Mouse (Mus musculus): ENCODE measurements at regions not wholly inside any gene's neighbourhood (a gene's known extent, or its start where the extent isn't known, plus 50 kb on each side); places are given as distances from the start of the nearest gene placed in this dataset.

DNA sequence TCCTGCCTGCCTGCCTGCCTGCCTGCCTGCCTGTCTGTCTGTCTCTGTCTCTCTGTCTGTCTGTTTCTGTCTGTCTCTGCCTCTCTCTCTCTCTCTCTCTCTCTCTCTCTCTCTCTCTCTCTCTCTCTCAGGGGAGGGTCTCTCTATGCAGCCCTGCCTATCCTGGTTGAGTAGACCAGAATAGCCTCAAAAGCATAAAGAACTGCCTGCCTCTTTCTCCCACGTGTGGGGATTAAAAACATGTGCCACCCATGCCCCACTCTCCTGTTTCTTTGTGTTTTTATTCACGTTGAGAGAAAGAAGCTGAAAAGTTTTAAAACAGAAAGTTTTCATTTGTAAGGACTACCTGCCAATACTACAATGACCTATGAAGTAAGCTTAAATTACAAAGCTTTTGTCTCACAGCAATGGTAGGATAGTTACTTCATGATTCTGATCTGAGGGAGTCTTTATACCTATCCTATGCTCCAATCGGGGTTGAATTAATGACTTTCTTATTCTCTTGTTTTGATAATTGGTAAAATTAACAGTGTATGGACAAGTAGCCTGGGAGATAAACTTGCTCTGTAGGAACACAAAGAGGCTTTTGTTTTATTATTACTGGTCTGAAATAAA is 355.9 kb upstream of the Marcks start:
- Histone ChIP-seq H3K36me3 (no peaks in the 10 kb centered on the region), H3K27me3 (ENCODE audit: low read depth, poor library complexity, severe bottlenecking) (no peaks in the 10 kb centered on the region), H3K4me1 (peaks cover 6% of the 10 kb centered on the region; the same call in 1 of the 2 replicates), H3K27ac (no peak overlapping the region; the same call in 1 of the 2 replicates), H3K4me3 (no peak overlapping the region), H3K9me3 (replicated peaks) (no peaks in the 10 kb centered on the region)
- no peak for DNase-seq (ENCODE audit: low spot score)
- WGBS, result 52% methylated on average over 3 of the region's 3 CpGs

DNA sequence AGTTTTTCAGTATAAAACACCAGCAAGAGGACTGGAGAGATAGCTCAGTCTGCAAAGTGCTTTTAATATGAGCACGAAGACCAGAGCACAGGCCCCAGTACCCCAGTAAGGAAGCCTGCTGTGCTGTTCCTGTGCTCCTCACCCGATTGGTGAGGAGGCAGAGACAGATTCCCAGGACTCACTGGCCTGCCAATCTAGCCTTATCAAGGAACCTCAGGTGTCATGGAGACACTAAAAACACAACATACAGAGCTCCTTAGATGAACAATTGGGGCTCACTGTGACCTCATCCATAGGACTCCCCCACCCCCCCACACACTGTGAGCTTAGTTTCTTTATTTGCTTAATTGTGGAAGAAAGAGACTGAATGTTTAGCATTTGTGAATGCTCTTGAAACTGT is 355.4 kb upstream of the Marcks start:
- 57% methylated on average over 2 of the region's 2 CpGs for WGBS
- no peaks in the 10 kb centered on the region for H3K36me3 ChIP-seq
- no peak for DNase-seq (ENCODE audit: low spot score)

DNA sequence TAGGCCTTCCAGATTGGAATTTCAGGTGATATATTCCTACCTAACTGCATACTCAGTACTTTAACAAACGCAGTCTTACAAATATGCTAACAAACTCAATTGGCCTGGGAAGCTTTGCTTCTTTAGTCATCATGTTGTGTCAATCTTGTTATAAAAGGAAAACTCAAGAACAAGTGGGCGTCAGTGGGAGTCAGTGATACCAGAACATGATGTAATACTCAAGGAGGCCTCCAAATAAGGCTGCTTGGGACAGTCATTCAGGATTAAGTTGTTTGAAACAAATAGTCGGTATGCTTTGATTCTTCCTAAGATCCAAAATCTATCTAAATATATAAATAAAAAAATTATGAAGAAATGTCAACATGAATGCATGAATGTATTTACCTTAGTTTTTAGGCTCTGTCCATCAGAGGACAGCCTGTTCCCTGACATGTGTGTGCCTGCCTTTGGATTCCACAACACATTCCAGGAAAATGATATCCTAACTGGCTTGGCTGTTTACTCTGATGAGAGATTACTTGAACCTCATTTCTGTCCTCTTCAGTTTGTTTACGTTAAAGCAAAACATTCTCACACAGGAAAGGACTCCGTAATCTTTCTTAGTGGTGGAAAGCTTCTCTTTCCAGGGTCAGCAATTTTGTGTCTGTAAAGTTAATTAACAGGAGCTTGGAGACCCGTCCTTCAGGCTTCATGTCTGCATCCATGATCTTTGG is 345.7 kb upstream of the Marcks start:
- 80% methylated on average over 6 of the region's 6 CpGs for WGBS
- no peaks in the 10 kb centered on the region for H3K27me3 ChIP-seq (ENCODE audit: low read depth, poor library complexity, severe bottlenecking)

More for the DNA sequence above, 355.4 kb upstream of the Marcks start:
- peaks cover 6% of the 10 kb centered on the region; the same call in 1 of the 2 replicates for H3K4me1 ChIP-seq
- H3K9me3 ChIP-seq (replicated peaks), result no peaks in the 10 kb centered on the region
- no peak overlapping the region for H3K4me3 ChIP-seq
- H3K27ac ChIP-seq, result peak overlapping the region; percentile 16; the same call in 1 of the 2 replicates
- no peaks in the 10 kb centered on the region for H3K27me3 ChIP-seq (ENCODE audit: low read depth, poor library complexity, severe bottlenecking)

DNA sequence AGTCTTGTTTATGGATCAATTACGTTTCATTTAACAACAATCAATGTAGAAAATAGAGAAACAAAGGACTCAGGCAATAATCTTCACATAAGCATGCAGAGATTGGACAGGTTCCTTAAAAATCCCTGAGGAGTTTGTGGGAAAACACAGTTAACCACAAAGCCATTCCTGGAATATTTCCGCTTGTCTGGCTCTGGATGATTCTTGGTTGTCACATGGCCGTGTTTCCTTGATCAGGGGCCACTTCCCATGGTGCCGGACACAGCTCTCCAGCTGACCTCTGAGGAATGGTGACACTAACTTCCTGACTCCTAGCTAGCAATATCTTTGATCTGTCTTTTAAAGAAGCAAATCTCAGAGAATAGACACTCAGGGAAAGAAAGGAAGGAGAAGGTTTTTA is 344.8 kb upstream of the Marcks start:
- H3K9me3 ChIP-seq (replicated peaks), result no peaks in the 10 kb centered on the region
- no peak overlapping the region for H3K4me3 ChIP-seq
- no peaks in the 10 kb centered on the region for H3K4me1 ChIP-seq
- no peak for DNase-seq (ENCODE audit: low spot score)
- no peak overlapping the region for H3K27ac ChIP-seq
- H3K36me3 ChIP-seq, result no peaks in the 10 kb centered on the region
- WGBS, result 55% methylated on average over 4 of the region's 4 CpGs
- H3K27me3 ChIP-seq (ENCODE audit: low read depth, poor library complexity, severe bottlenecking), result no peaks in the 10 kb centered on the region

More for the DNA sequence above, 345.7 kb upstream of the Marcks start:
- Histone ChIP-seq H3K9me3 (replicated peaks) (no peaks in the 10 kb centered on the region), H3K27ac (no peak overlapping the region), H3K4me1 (no peaks in the 10 kb centered on the region), H3K4me3 (no peak overlapping the region), H3K36me3 (no peaks in the 10 kb centered on the region)
- DNase-seq (ENCODE audit: low spot score), result no peak

DNA sequence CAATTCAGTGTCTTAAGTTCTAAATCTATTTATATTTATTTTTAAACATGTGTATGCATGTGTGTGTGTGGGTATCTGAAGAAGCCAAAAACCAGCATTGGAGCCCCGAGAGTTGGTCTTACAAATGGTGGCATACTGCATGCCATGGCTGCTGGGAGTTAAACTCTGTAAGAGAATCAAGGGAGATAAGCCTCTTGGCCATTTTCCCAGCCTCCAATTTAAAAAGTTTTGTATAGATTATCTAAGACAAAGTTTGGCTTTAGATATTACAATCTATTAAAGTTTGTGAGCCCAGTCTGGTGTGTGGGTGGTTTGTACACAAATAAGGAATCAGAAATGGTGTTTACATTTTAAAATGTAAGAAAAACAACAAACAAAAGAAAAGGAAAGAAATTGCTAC is 343.2 kb upstream of the Marcks start:
- Histone ChIP-seq H3K4me1 (no peaks in the 10 kb centered on the region), H3K27me3 (ENCODE audit: low read depth, poor library complexity, severe bottlenecking) (no peaks in the 10 kb centered on the region), H3K36me3 (no peaks in the 10 kb centered on the region), H3K4me3 (no peak overlapping the region), H3K9me3 (replicated peaks) (no peaks in the 10 kb centered on the region), H3K27ac (no peak overlapping the region)
- DNase-seq (ENCODE audit: low spot score), result no peak
- WGBS, result 87% methylated on average over 1 of the region's 1 CpGs

DNA sequence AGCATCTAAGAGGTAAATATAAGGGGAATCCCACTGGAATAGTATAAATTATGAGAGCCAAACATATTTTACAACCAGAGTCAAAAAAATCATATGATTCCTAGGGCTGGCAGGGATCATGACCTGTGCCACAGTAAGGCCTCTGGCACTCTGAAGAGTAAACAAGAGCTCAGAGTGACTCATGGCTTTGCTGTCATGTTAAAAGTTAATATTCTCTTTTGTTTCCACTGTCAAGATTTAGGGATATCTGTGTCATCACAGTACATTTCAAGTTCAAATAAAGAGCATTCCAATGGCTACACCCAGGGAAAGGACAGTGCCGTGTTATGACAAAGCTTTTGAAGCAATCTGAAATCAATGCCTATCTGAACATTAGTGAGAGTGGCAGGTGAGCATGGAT is 341.6 kb upstream of the Marcks start:
- 82% methylated on average over 1 of the region's 1 CpGs for WGBS
- H3K4me3 ChIP-seq, result no peak overlapping the region
- no peaks in the 10 kb centered on the region for H3K4me1 ChIP-seq
- no peak overlapping the region for H3K27ac ChIP-seq
- no peaks in the 10 kb centered on the region for H3K36me3 ChIP-seq
- no peak for DNase-seq (ENCODE audit: low spot score)
- H3K9me3 ChIP-seq (replicated peaks), result no peaks in the 10 kb centered on the region
- no peaks in the 10 kb centered on the region for H3K27me3 ChIP-seq (ENCODE audit: low read depth, poor library complexity, severe bottlenecking)

DNA sequence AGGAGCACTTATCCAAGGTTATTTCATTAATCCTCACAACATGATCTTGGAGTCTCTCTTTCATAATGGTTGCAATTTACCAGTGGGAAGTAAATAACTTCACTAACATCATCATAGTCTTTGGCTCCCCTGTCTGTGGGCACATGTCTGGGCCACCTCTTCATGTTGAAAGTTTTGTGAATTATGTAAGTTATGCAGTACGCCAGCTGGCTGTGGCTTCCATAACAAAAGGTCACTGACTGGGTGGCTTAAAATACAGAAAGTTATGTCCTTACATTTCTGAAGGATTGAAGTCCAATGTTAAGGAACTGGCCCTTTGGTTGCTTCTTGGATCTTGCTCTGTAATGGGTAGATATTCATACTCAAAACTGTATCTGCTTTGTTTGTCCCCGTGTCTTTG is 339.4 kb upstream of the Marcks start:
- no peak for DNase-seq (ENCODE audit: low spot score)
- no peaks in the 10 kb centered on the region for H3K4me1 ChIP-seq
- H3K4me3 ChIP-seq, result no peak overlapping the region
- 93% methylated on average over 2 of the region's 2 CpGs for WGBS
- no peaks in the 10 kb centered on the region for H3K9me3 ChIP-seq (replicated peaks)
- no peaks in the 10 kb centered on the region for H3K36me3 ChIP-seq
- H3K27ac ChIP-seq, result no peak overlapping the region
- H3K27me3 ChIP-seq (ENCODE audit: low read depth, poor library complexity, severe bottlenecking), result no peaks in the 10 kb centered on the region

DNA sequence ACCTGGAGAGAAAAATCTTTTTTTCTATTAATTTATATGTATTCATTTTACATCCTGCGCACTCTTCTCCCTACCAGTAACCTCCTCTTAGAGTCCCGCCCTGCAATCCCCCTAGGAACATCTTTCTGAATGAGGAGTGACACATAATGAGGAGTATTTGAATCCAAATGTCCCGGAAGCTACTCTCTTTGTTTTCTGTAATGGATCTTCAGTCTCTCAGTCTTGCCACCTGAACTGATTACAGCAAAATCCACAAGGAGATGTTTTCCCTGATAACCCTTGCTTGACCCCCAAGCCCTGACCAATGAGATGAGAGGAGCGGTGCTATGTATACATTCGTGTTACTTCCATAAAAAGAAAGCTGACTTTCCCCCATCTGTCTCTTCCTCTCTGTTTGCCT is 334.4 kb upstream of the Marcks start:
- no peak for DNase-seq (ENCODE audit: low spot score)
- Histone ChIP-seq H3K27me3 (ENCODE audit: low read depth, poor library complexity, severe bottlenecking) (no peaks in the 10 kb centered on the region), H3K27ac (no peak overlapping the region), H3K36me3 (no peaks in the 10 kb centered on the region), H3K4me1 (no peaks in the 10 kb centered on the region), H3K9me3 (replicated peaks) (no peaks in the 10 kb centered on the region), H3K4me3 (no peak overlapping the region)
- WGBS, result 82% methylated on average over 5 of the region's 5 CpGs

DNA sequence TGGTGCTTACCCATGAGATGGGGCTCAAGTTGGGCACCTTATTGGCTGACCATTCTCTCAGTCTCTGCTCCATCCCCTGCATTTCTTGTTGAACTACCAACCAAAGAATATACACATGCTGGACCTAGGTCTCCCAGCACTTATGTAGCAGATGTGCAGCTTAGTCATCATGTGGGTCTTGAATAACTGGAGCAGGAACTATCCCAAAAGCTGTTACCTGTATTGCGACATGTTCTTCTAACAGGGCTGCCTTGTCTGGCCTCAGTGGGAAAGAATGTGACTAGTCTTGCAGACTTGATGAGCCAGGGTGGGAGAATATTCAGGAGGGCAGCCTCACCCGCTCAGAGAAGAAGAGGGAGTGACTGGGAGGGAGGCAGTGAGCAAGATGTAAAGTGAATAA is 318.7 kb upstream of the Marcks start:
- Histone ChIP-seq H3K27me3 (ENCODE audit: low read depth, poor library complexity, severe bottlenecking) (no peaks in the 10 kb centered on the region), H3K36me3 (no peaks in the 10 kb centered on the region), H3K9me3 (replicated peaks) (no peaks in the 10 kb centered on the region), H3K27ac (no peak overlapping the region), H3K4me1 (no peaks in the 10 kb centered on the region), H3K4me3 (no peak overlapping the region)
- no peak for DNase-seq (ENCODE audit: low spot score)
- WGBS, result 89% methylated on average over 2 of the region's 2 CpGs

DNA sequence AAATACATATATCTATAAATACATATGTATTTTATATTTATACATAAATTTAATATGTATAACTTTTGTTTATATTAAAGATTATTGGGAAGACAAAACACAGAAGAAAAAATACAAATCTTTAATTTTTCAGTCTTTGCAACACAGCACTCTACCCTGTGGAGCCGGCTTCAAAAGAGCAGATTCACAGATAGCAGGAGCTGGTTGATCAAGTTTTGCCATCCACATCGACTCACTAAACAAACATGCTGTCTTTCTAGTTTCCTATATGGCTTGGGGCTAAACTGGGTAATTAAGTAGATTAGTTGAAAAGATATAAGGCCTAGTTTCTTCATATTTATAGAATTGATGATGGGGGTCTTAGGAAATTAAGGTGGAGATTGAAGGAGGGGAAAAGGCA is 311.2 kb upstream of the Marcks start:
- DNase-seq (ENCODE audit: low spot score), result no peak
- H3K27me3 ChIP-seq (ENCODE audit: low read depth, poor library complexity, severe bottlenecking), result no peaks in the 10 kb centered on the region
- H3K27ac ChIP-seq, result no peak overlapping the region
- H3K9me3 ChIP-seq (replicated peaks), result no peaks in the 10 kb centered on the region
- H3K4me1 ChIP-seq, result no peaks in the 10 kb centered on the region
- 85% methylated on average over 2 of the region's 2 CpGs for WGBS
- H3K4me3 ChIP-seq, result no peak overlapping the region
- no peaks in the 10 kb centered on the region for H3K36me3 ChIP-seq

DNA sequence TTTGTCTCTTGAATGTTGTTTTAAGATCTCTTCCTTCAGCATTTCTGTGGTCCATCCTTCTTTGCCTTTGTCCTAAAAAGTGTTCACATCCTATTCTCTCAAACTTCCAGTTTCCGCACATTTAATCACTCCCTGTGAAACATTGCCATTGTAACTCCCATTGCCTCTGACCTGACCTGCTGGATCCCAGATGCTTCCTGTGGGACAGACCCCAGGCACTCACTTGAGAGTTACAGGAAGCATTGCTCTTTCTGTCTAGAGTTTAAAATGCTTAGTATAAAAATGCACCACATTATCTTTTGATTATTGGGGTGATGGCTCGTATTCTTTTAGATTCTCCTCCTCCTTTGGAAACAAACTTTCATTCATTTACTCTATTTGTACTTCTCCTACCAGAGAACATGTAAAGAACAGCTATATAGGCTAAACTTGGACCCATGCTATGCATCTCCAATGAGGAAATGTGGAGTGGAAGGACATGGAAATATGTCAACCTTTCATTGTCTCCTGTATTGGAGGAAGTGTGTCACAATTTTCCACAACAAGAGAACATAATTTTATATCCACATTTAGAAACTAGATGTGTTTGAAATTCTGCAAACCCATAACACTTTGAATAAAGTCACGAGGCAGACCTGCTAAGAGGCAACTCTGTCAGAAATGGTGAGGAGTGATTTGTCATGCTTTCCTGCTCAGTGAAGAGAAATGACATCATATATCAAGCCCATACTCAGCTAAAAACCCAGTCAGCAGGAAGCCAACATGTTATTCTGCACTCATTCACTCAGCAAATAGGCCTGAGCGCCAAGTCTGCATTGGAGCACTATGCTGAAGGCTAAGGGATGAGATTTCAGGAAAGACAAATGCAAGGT is 308.8 kb upstream of the Marcks start:
- 81% methylated on average over 4 of the region's 4 CpGs for WGBS

DNA sequence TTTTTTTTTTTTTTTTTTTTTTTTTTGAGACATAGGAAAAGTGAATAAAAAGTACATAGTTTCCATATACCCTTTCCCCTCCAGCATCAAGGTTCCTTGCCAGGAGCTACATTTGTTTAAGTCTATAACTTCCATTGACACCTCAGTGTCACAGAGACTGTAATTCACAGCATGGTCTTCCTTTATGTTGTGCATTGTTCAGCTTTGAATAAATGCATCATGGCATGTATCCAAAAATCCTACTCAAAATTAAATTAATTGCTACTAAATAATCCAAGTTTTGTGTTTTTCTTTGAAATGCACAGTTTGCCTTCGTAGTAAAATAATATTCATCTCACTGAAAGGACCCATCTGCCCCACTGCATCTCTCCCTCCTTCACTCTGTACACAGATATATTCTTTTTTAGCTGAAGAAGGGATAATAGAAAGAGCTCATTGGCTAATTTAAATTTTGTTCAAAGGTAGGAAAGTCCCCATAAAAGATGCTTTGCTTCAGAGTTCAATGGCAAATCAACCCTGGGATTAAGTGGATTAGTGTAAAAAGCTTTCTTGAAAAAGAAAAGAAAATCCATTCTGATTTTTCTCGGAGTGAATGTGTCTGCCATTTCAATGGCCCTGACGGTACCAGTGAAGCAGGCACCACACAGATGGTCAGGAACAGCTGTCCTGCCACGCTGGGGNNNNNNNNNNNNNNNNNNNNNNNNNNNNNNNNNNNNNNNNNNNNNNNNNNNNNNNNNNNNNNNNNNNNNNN is 301.3 kb upstream of the Marcks start:
- 75% methylated on average over 4 of the region's 4 CpGs for WGBS
- H3K4me3 ChIP-seq, result no peak overlapping the region
- DNase-seq (ENCODE audit: low spot score), result no peak

More for the DNA sequence above, 308.8 kb upstream of the Marcks start:
- Histone ChIP-seq H3K4me1 (no peaks in the 10 kb centered on the region), H3K4me3 (no peak overlapping the region), H3K27me3 (ENCODE audit: low read depth, poor library complexity, severe bottlenecking) (no peaks in the 10 kb centered on the region), H3K36me3 (no peaks in the 10 kb centered on the region), H3K9me3 (replicated peaks) (no peaks in the 10 kb centered on the region), H3K27ac (no peak overlapping the region)
- DNase-seq (ENCODE audit: low spot score), result no peak

More for the DNA sequence above, 301.3 kb upstream of the Marcks start:
- Histone ChIP-seq H3K4me1 (peaks cover 19% of the 10 kb centered on the region), H3K27me3 (ENCODE audit: low read depth, poor library complexity, severe bottlenecking) (no peaks in the 10 kb centered on the region), H3K9me3 (replicated peaks) (no peaks in the 10 kb centered on the region), H3K36me3 (no peaks in the 10 kb centered on the region), H3K27ac (no peak overlapping the region)
